Mouse (Mus musculus): ENCODE measurements around the gene Slc44a2. TPM values are rescaled to one million over a fixed set of nuclear protein-coding genes. Genes with fewer than 3 reads are reported as not detected.
A peak's percentile ranks its signal among the peaks of the same experiment; 100 is the strongest.

The Slc44a2 gene
- polyA plus RNA-seq, 1 experiment from 2014 or later: 65.5 TPM

DNA sequence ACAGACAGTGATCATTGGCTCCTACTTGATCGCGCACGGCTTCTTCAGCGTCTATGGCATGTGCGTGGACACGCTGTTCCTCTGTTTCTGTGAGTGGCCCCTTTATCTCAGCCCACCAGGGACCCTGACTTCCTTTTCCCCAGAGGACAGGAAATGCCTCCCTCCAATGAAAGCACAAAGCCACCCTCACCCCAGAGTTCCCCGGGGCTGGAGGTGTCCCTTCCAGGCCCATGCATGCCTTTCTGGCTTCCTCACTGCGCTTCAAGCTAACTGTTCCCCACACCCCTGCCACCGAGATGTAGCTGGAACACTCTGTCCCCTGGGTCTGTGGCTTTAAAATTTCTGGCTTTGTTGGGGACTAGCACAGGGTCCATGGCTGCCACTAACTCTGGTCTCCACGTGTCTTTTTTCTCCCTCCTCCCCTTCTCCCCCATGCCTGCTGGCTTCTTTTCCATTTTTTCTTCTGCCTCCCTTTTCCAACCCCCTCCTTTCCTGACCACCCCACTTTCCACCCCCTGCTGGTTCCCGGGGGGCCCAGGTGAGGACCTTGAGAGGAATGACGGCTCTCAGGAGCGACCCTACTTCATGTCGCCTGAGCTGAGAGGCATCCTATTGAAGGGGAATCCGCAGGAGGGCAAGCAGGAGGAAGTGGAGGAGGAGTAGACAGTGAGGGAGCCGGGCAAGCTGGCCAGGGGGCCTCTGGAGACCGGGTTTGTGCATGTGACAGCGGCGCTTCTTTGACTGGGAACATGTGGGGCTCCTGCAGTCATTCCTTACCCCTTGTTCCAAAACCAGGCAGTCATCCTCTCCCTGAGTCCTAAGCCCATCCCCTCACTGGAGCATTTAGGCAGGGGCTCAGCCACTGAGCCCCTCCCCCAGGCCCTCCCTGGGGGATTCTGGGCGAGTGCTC, 32.2 kb downstream of the Slc44a2 start:
- Histone ChIP-seq H3K4me1 (ENCODE audit: control insufficient read depth, insufficient read depth, low read length) (no peaks in the 10 kb centered on the region), H3K9me3 (replicated peaks; ENCODE audit: control insufficient read depth, low read length, poor library complexity, severe bottlenecking) (no peaks in the 10 kb centered on the region), H3K27me3 (ENCODE audit: control insufficient read depth, insufficient read depth, low read depth, low read length) (no peaks in the 10 kb centered on the region), H3K27ac (ENCODE audit: low read length) (no peak overlapping the region), H3K36me3 (ENCODE audit: control insufficient read depth, insufficient read depth, low read length) (peaks cover 22% of the 10 kb centered on the region), H3K4me2 (ENCODE audit: low read length) (no peak overlapping the region), H3K4me3 (ENCODE audit: low read depth, low read length) (no peak overlapping the region), H3K9ac (ENCODE audit: low read depth, low read length) (no peak overlapping the region)
- ATAC-seq: no peak
- 38% methylated on average over 20 of the region's 20 CpGs for WGBS

DNA sequence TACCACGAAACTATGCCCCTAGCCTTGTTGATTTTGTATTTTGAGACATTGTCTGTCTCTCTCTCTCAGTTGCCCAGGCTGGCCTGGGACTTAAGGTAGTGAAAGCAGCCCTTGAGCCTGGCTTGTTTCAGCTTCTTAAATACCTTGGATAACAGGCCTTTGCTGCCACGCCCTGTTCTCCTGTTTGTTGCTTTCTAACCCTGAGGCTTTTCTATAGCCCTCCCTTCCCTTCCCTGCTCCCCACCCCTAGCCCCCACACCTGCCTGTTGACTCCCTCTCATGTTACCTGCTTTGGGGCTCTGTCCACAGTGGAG, 32.8 kb downstream of the Slc44a2 start:
- Histone ChIP-seq H3K9ac (ENCODE audit: low read depth, low read length) (no peak overlapping the region), H3K4me2 (ENCODE audit: low read length) (no peak overlapping the region), H3K4me1 (ENCODE audit: control insufficient read depth, insufficient read depth, low read length) (no peaks in the 10 kb centered on the region), H3K4me3 (ENCODE audit: low read depth, low read length) (no peak overlapping the region), H3K27ac (ENCODE audit: low read length) (no peak overlapping the region), H3K27me3 (ENCODE audit: control insufficient read depth, insufficient read depth, low read depth, low read length) (no peaks in the 10 kb centered on the region), H3K9me3 (replicated peaks; ENCODE audit: control insufficient read depth, low read length, poor library complexity, severe bottlenecking) (no peaks in the 10 kb centered on the region), H3K36me3 (ENCODE audit: control insufficient read depth, insufficient read depth, low read length) (peaks cover 21% of the 10 kb centered on the region)
- ATAC-seq: no peak
- WGBS: 46% methylated on average over 2 of the region's 2 CpGs

DNA sequence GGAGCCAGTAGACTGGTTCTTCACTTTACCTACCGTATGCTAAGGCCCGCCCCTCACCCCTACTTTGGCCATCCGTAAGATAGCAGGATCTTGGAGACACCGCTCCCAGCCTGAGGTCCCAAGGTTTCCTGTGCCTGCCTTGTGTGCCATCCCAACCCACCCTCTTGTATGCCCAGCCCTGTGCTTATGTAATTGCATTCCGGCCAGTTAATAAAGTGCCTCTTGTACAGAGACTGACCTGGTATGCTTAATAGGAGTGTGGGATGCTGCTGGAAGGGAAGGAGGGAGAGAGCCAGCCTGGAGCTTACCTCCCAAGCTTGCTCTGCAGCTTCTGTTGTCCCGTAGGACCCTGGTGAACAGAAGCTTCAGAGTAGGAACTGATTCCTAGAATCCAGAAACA, 34.3 kb downstream of the Slc44a2 start:
- WGBS: 93% methylated on average over 6 of the region's 6 CpGs
- Histone ChIP-seq H3K4me2 (ENCODE audit: low read length) (no peak overlapping the region), H3K4me3 (ENCODE audit: low read depth, low read length) (no peak overlapping the region), H3K36me3 (ENCODE audit: control insufficient read depth, insufficient read depth, low read length) (peaks cover 21% of the 10 kb centered on the region), H3K9me3 (replicated peaks; ENCODE audit: control insufficient read depth, low read length, poor library complexity, severe bottlenecking) (no peaks in the 10 kb centered on the region), H3K9ac (ENCODE audit: low read depth, low read length) (no peak overlapping the region), H3K27ac (ENCODE audit: low read length) (no peak overlapping the region), H3K27me3 (ENCODE audit: control insufficient read depth, insufficient read depth, low read depth, low read length) (no peaks in the 10 kb centered on the region), H3K4me1 (ENCODE audit: control insufficient read depth, insufficient read depth, low read length) (no peaks in the 10 kb centered on the region)
- ATAC-seq: no peak

DNA sequence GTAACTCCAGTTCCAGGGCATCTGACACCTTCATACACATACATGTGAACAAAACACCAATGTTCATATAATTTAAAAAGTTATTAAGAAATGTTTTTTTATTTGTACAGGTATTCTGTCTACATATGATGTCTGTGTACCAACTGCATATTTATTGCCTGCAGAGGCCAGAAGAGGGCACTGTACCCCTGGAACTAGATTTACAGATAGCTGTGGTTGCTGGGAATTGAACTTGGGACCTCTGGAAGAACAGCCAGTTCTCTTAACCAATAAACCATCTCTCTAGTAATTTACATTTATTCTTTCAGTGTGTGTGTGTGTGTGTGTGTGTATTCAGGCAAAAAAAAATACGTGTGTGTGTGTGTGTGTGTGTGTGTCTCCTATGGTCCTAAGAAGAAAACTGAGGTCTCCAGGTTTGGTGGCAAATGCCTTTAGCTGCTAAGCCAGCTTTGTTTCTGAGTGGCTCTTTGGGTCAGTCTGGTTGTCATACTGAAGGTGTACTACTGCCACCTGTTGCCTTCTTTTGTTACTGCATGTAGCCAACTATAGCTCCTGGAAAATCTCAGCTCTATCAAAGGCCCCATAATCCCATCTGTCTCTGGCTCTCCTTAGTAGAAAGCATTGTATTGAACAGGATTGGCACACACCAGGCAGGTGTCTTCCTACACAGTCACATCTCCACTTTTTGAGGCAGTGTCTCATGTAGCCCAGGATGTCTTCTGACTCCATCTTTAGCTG, 36.7 kb downstream of the Slc44a2 start:
- WGBS: 0% methylated on average over 1 of the region's 1 CpGs
- Histone ChIP-seq H3K9me3 (replicated peaks; ENCODE audit: control insufficient read depth, low read length, poor library complexity, severe bottlenecking) (no peaks in the 10 kb centered on the region), H3K9ac (ENCODE audit: low read depth, low read length) (no peak overlapping the region), H3K4me1 (ENCODE audit: control insufficient read depth, insufficient read depth, low read length) (no peaks in the 10 kb centered on the region), H3K27me3 (ENCODE audit: control insufficient read depth, insufficient read depth, low read depth, low read length) (peaks cover 2% of the 10 kb centered on the region; the same call in 1 of the 2 replicates), H3K27ac (ENCODE audit: low read length) (no peak overlapping the region), H3K36me3 (ENCODE audit: control insufficient read depth, insufficient read depth, low read length) (peaks cover 14% of the 10 kb centered on the region), H3K4me2 (ENCODE audit: low read length) (no peak overlapping the region), H3K4me3 (ENCODE audit: low read depth, low read length) (no peak overlapping the region)
- ATAC-seq: peak; percentile 57; the same call in 1 of the 2 replicates

DNA sequence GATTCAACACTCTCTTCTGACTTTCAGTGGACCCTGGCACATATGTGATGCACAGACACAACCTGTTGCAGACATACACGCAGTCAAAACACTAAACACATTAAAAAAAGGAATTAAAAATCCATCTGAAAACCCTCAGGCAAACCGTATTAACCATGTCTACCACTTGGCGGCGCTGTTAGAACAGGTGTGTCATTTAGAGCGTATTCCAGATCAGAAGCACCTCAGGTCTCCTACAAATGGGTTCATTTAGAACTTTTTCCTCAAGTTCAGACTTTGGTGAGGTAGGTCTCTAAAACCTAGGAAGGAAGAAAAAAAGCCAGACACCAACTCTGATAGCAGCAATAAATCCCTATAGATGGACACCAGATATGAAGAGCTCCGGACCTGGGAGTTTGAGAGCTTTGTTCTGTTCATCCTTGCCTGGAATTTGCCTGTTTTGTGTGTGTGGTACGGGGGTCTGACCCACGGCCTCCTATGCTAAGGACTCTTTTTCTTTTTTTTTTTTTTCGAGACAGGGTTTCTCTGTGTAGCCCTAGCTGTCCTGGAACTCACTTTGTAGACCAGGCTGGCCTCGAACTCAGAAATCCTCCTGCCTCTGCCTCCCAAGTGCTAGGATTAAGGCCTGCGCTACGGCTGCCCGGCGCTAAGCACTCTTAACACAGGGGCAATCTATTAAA, 46.2 kb downstream of the Slc44a2 start:
- 35% methylated on average over 14 of the region's 14 CpGs for WGBS
- Histone ChIP-seq H3K36me3 (ENCODE audit: control insufficient read depth, insufficient read depth, low read length) (no peaks in the 10 kb centered on the region), H3K4me3 (ENCODE audit: low read depth, low read length) (peak overlapping the region; percentile 33), H3K9ac (ENCODE audit: low read depth, low read length) (peak overlapping the region; percentile 12; the same call in 1 of the 2 replicates), H3K27ac (ENCODE audit: low read length) (peak overlapping the region; percentile 73), H3K4me2 (ENCODE audit: low read length) (peak overlapping the region; percentile 53), H3K27me3 (ENCODE audit: control insufficient read depth, insufficient read depth, low read depth, low read length) (no peaks in the 10 kb centered on the region; the same call in 1 of the 2 replicates), H3K4me1 (ENCODE audit: control insufficient read depth, insufficient read depth, low read length) (peaks cover 18% of the 10 kb centered on the region), H3K9me3 (replicated peaks; ENCODE audit: control insufficient read depth, low read length, poor library complexity, severe bottlenecking) (no peaks in the 10 kb centered on the region)
- ATAC-seq: peak; percentile 23

DNA sequence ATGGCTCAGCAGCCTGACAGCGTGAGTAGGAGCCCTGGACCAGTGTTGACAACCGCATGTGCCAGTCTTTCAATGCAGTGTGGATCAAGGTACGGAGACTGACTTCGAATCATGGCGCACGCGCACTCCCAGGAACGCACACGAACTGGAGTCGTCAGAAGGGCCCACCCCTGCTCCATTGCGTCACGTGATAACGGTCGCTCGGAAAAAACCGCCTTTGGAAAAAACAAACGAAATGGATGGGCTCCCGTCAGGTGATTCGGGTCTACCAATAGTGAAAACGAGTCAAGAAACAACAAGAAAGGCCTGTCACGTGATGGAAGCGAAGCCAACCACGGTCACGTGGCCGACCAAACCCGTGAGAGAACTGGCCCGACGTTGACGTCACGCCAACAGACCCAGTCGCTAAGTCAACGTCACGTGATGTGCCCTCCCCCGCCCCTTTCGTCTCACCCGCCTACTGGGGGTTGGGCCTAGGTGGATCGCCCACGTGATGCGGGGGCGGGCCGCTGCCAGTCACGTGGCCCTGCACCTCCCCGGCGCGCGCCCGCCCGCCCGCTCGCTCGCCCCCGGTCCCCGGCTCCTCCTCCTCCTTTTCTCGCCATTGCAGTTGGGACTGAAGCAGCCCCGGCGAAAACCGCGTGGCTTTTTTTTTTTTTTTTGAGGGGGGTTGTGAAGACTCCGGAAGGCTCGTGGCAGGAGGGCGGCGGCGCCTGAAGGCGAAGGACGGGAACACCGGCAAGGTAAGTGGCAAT, 47.0 kb downstream of the Slc44a2 start, which contains the start of gene Ilf3:
Ilf3 (plus strand) TSS at position 515 of the 755 bp plus-strand sequence.
- Histone ChIP-seq H3K4me1 (ENCODE audit: control insufficient read depth, insufficient read depth, low read length) (peaks cover 19% of the 10 kb centered on the region), H3K9me3 (replicated peaks; ENCODE audit: control insufficient read depth, low read length, poor library complexity, severe bottlenecking) (no peaks in the 10 kb centered on the region), H3K27me3 (ENCODE audit: control insufficient read depth, insufficient read depth, low read depth, low read length) (no peaks in the 10 kb centered on the region), H3K9ac (ENCODE audit: low read depth, low read length) (peak within 1 kb of the TSS; percentile 90), H3K4me3 (ENCODE audit: low read depth, low read length) (peak within 1 kb of the TSS; percentile 83), H3K27ac (ENCODE audit: low read length) (peak within 1 kb of the TSS; percentile 94), H3K36me3 (ENCODE audit: control insufficient read depth, insufficient read depth, low read length) (no peaks in the 10 kb centered on the region), H3K4me2 (ENCODE audit: low read length) (peak within 1 kb of the TSS; percentile 91)
- WGBS: under 1% methylated on average over 58 of the region's 66 CpGs
- ATAC-seq: peak; percentile 93

DNA sequence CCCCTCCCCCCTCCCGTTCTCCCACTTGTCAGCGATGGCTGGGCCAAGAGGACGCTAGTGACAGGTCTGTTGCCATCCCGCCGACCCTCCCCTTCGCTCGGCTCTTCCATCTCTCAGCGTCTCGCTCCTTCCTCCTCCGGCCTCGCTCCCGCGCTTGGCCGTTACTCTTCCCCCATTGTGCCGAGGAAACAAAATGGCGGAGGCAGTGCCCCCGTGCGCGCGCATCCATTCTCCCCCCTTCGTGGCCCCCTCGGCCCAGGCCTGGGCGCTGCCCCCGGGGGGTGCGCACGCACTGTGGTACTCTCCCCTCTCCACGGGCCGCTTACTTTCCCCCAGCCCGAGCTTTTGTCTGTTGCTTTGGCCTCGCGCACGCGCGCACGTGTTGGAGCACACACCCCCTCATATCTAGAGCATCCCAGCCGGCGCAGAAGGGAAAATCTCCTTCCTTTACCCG, 47.7 kb downstream of the Slc44a2 start:
- H3K4me1 ChIP-seq (ENCODE audit: control insufficient read depth, insufficient read depth, low read length): peaks cover 24% of the 10 kb centered on the region
- no peaks in the 10 kb centered on the region for H3K36me3 ChIP-seq (ENCODE audit: control insufficient read depth, insufficient read depth, low read length)
- H3K27me3 ChIP-seq (ENCODE audit: control insufficient read depth, insufficient read depth, low read depth, low read length): no peaks in the 10 kb centered on the region
- peak overlapping the region; percentile 91 for H3K4me2 ChIP-seq (ENCODE audit: low read length)
- H3K9me3 ChIP-seq (replicated peaks; ENCODE audit: control insufficient read depth, low read length, poor library complexity, severe bottlenecking): no peaks in the 10 kb centered on the region
- ATAC-seq: peak; percentile 69
- peak overlapping the region; percentile 94 for H3K27ac ChIP-seq (ENCODE audit: low read length)
- peak overlapping the region; percentile 83 for H3K4me3 ChIP-seq (ENCODE audit: low read depth, low read length)
- peak overlapping the region; percentile 90 for H3K9ac ChIP-seq (ENCODE audit: low read depth, low read length)
- WGBS: 1% methylated on average over 37 of the region's 38 CpGs

DNA sequence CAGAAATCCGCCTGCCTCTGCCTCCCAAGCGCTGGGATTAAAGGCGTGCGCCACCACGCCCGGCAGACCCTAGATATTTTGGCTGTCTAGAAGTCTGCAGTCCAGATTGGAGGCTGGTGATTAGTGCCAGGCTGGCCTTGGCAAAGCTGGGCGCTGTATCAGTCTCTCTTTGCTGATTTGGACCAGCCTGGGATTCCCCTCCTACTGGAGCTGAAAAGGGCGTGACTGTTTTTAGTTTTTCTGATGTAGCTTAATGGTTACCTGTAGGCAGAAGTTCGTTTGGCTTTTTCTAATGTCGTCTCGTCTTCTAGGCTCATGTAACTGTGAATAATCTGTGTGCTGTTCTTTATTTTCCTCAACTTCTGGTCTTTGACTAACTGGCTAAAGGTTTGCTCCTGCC, 48.6 kb downstream of the Slc44a2 start:
- peak overlapping the region; percentile 91 for H3K4me2 ChIP-seq (ENCODE audit: low read length)
- no peaks in the 10 kb centered on the region for H3K27me3 ChIP-seq (ENCODE audit: control insufficient read depth, insufficient read depth, low read depth, low read length)
- H3K9me3 ChIP-seq (replicated peaks; ENCODE audit: control insufficient read depth, low read length, poor library complexity, severe bottlenecking): no peaks in the 10 kb centered on the region
- H3K4me3 ChIP-seq (ENCODE audit: low read depth, low read length): peak overlapping the region; percentile 83
- H3K27ac ChIP-seq (ENCODE audit: low read length): peak overlapping the region; percentile 94; the same call in 1 of the 2 replicates
- H3K4me1 ChIP-seq (ENCODE audit: control insufficient read depth, insufficient read depth, low read length): peaks cover 24% of the 10 kb centered on the region
- WGBS: 64% methylated on average over 11 of the region's 11 CpGs
- H3K36me3 ChIP-seq (ENCODE audit: control insufficient read depth, insufficient read depth, low read length): no peaks in the 10 kb centered on the region
- ATAC-seq: no peak
- peak overlapping the region; percentile 90 for H3K9ac ChIP-seq (ENCODE audit: low read depth, low read length)
